Mouse (Mus musculus) ovary, adult 18-20 months (tissue): ENCODE results near the gene Olfr497.

Experiments used
- DNase-seq: peaks from one replicate; pipeline ENCODE4 v3.0.0; 2022; ENCODE audit warnings: low spot score, mixed read lengths

Gene Olfr497

DNA sequence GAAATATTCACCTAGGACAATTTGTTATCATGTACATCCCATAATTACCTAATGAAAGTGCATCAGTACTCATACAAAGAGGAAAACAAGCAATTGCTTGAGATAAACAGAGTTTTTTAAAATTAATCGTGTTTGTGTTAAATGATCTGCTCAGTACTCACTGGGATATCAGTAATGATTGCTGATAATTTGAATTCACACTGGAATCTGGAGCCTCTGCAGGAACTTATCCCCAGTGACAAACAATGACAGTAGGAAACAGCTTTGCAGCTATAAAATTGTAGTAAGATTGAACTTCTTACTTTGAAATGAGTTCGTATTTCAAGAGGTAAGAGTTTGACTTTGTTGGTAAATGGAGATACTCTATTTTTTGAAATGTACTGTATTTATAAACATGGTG, at the start of gene Olfr497:
TSS of gene Olfr497 (plus strand) at position 301 of the 400 bp plus-strand sequence.
- DNase-seq: no peak

DNA sequence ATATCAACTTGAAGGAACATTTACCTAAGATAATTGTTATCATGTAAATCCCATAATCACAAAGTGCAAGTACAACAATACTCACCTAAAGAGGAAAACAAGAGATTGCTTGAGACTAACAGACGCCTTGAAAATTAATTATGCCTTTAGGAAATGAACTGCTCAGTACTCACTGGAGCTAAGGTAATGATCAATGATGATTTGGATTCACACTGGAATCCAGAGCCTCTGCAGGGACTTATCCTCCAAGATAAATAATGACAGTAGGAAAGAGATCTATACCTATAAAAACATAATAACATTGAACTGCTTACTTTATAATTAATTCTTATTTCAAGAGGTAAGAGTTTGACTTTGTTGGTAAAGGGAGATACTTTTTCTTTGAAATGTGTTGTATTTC, 27.4 kb upstream of the Olfr497 start, which contains the start of gene Olfr495:
TSS of gene Olfr495 (plus strand) at position 301 of the 400 bp plus-strand sequence.
- no peak for DNase-seq

DNA sequence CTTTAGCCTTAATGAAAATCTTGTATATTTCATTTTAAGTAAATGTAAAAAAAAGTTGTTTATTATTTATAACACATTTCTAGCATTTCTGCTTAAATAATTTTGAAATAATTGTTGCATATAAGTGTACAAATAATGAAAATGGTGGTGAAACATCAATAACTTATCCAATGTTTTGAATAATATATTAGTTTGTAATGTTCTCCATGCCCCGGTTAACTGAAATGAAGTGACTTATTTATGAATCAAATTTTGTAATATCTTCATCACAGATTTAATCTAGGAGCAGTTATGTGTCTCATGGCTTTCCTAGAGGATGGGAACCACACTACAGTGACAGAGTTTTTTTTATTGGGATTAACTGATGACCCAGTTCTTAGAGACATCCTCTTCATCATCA, 44.8 kb downstream of the Olfr497 start, which contains the start of gene Olfr498:
TSS of gene Olfr498 (plus strand) at position 301 of the 400 bp plus-strand sequence.
- DNase-seq: no peak
